Mouse (Mus musculus) liver, adult 2 months (tissue): ENCODE results near the gene Fadd.

ENCODE experiments used
- CTCF ChIP-seq: fragments of 200-500 bp; IDR thresholded peaks from 2 replicates; pipeline ENCODE4 v1.5.1; 2011; ENCODE audit warnings: low read depth, low read length, control low read depth
- POLR2A ChIP-seq: fragments of 200-500 bp; IDR thresholded peaks from 2 replicates; pipeline ENCODE4 v1.6.1; 2011; ENCODE audit warnings: low read length, control low read depth; ENCODE audit not compliant: insufficient read depth; ENCODE audit errors: extremely low read depth

GRCm38 (mm10) chr7:144581559-144582283 is 542 bp downstream of the Fadd start:
- TF ChIP-seq CTCF (peak; percentile 93), POLR2A (no peak)
